Mouse (Mus musculus) lung, adult 18-20 months (tissue): ENCODE results near the gene Aqr.

Experiments used
- DNase-seq, 2 experiments: peaks; one replicate each; pipeline ENCODE4 v3.0.0; 2022; ENCODE audit warnings: mixed read lengths in 2 of 2

Aqr gene

GRCm38 (mm10) chr2:114058226-114058796 lies 128.5 kb downstream of the Aqr start:
- no peak for DNase-seq

GRCm38 (mm10) chr2:114057303-114057853 lies 129.4 kb downstream of the Aqr start:
- no peak for DNase-seq

GRCm38 (mm10) chr2:114054129-114054528 lies 132.7 kb downstream of the Aqr start:
- no peak for DNase-seq

GRCm38 (mm10) chr2:114052696-114053598 lies 133.9 kb downstream of the Aqr start, which contains the start of gene Actc1:
Gene Actc1, minus strand, starts transcription at chr2:114053548.
- no peak for DNase-seq

- no peak for DNase-seq
These were observed 135.0 kb downstream of the Aqr start for GRCm38 (mm10) chr2:114051871-114052241.
